Mouse (Mus musculus): ENCODE data around the gene Gm10666.
"Not testable (repeated sequence)": the region's sequence is repeated elsewhere in the genome, so short reads cannot be mapped to it uniquely, and the experiment has no call there.

Gene Gm10666

DNA sequence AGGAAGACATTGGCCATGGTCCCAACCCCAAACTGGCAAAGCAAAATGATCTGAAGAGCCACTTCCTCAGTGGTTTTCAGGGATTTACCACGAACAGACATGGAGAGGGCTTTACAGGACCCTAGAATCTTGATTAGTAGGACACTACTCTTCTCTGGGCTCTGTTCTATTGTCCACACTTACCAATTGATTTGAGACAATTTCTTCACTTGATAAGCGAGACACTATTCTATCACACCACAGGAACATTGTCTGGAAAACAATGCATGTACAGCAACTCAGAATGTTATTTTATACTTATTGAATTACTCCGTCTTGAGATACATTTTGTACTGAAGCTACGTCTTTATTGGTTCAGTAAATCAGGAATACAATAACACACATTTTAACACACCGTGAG lies at the start of gene Gm10666:
Gm10666 (minus strand) TSS at position 101 of the 400 bp plus-strand sequence.
- not testable (repeated sequence) for DNase-seq

DNA sequence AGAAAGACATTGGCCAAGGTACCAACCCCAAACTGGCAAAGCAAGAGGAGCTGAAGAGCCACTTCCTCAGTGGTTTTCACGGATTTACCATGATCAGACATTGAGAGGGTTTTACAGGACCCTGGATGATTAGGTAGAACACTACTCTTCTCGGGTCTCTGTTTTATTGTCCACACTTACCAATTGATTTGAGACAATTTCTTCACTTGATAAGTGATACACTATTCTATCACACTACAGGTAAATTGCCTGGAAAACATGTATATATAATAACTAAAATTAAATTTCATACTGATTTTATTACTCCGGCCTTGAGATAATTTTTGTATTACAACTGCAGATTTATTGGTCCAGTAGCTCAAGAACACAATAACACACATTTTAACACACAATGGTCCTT lies 29.4 kb upstream of the Gm10666 start, which contains the start of gene Vmn1r142:
Vmn1r142 (minus strand) TSS at position 101 of the 400 bp plus-strand sequence.
- not testable (repeated sequence) for DNase-seq

DNA sequence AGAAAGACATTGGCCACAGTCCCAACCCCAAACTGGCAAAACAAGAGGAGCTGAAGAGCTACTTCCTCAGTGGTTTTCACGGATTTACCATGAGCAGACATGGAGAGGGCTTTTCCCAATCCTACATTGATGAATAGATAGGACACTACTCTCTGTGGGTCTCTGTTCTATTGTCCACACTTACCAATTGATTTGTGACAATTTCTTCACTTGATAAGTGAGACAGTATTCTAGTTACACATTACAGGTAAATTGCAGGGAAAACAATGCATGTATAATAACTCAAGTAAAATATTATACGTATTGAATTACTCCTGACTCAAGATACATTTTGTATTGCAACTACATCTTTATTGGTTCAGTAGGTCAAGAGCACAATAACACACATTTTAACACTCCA lies 16.4 kb downstream of the Gm10666 start, which contains the start of gene Gm16451:
Gm16451 (minus strand) TSS at position 101 of the 400 bp plus-strand sequence.
- DNase-seq: not testable (repeated sequence)
